Mouse (Mus musculus): Measurements from ENCODE around the gene Gm30737. TPM values are rescaled to one million over a fixed set of nuclear protein-coding genes. Genes with fewer than 3 reads are reported as not detected.

The Gm30737 gene
- polyA plus RNA-seq (2021; fragmentation: Nextera tagmentation), result not detected in 2 replicates
- long read RNA-seq, experiment 1, result 0 reads
- long read RNA-seq, experiment 2, result 0 reads

DNA sequence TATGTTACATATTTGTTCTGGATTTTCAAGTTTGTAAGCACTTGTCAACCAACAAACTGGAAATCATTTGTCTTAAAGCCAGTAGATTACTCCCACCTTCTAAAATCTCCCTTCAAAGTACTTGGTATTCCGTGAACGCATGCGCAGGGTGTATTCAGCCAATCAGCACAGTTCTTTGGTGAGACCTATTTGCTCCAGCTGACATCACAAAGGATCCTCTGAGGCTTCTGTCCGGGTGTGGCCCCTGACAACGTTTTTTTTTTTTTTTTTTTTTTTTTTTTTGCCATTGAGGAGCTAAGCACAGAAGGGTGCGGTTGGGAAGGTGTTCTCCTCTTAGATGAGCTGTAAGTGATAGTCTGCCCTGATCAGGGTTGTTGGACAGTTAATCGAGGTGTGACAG is at the start of gene Gm30737:
Gene Gm30737 (plus strand): TSS at position 301 of the 400 bp plus-strand sequence.

